Mouse (Mus musculus) thymus, postnatal 36 days (tissue): ENCODE results near the gene Szrd1.

Experiments
- DNase-seq, 2 experiments: peaks; one replicate each; pipeline ENCODE4 v3.0.0; 2022; ENCODE audit warnings: mixed read lengths in 2 of 2

Szrd1 gene

DNA sequence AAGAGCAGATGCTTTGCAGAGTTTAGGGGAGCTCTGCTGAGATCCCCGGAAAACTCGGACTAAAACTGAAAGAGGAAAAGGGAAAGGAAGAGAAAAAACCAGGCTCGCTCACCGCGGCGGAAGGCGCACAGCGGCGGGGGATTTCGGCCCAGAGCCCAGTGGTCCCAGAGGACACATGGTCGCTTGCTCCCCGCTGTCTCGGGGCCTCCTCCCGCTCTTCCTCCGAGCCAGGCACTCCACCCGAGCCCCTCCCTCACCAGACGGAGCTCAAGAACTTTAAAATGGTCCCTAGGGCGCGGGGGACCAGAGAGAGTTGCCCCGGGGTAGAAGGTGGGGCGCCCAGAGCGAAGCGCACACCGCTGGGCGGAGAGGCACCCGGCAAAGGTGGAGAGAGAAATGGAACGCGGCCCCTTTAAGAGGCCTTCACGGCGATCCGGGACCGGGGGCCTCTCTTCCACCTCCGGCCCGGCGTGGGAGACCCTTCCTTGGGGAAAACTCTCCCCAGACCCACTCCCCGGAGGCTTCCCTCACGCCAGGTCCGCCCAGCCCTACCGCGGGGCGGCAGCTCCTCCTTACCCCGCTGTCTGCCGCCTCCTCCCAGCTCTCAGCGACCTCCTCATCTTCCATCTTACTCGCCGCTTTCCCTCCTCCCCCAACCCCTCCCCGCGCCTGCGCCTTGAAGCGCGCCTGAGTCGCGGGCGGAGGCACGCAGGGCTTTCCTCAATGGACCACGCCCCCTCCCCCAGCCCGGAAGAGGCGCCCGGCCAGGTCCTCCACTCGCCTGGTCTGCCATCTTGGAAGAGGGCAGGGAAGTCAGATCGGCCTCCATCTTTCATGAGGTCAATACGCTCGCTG is at the start of gene Szrd1:
Gene Szrd1, minus strand, starts transcription at position 660 of the 855 bp plus-strand sequence.
- peak; percentile 98 to 99 for DNase-seq

DNA sequence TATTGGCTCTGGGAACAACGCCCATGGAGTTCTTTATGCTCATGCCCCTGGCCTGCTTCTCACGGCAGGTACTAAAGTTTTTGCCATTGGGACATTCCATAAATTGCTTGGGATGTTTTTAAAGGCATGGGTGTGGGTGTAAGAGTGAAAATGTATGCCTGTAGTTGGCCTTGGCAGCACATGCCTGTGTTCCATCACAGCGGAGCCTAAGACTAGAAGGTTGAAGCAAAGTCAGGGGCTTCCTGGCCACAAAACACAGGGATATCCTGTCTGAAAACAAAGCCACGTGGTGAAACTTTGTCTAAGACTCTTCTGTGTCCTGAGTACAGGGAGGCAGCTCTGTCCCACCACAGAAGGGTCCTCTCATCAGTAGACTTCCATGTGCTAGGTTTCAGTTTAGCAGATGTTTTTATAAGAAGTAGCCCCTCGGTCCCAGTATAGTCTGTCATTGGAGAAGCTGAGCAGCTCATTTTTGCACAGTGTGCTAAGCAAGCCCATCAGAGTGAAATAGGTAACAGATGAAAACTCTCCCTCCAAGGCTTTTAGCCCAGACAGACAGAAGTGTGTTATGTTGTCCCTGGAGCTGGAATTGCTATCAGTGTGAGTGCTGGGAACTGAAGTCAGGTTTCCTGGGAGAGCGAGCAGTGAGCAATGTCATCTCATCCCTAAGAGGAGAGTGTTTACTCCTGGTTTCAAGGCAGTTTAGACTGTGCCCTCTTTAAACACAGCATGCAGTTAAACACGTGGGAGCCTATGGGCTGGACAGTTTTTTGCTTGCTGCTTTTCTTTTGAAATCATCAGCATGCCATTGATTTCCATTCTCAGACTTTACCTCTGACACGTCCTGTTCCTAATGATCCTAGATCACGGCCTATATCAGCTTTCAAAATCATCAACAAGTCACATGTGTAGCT is 47.6 kb upstream of the Szrd1 start:
- no peak for DNase-seq

DNA sequence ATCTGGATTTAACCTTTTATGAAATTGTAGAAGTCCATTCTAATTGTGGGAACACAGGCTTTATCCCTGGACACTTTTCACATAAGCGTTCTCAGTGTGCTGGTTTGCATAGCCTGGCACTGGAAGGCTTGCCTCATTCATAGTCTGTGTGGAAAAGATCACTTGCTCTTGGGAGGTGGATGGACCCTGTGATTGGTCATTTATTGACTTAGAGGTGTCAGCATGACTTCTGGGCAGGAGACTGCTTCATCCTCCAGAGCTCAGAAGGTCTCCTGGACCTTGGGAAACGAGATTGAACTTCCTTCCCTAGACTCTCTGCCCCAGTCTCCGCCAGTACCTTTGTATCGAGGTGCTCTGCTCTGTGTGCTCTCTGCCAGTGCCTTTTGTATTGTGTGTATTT is 44.9 kb upstream of the Szrd1 start:
- no peak for DNase-seq

DNA sequence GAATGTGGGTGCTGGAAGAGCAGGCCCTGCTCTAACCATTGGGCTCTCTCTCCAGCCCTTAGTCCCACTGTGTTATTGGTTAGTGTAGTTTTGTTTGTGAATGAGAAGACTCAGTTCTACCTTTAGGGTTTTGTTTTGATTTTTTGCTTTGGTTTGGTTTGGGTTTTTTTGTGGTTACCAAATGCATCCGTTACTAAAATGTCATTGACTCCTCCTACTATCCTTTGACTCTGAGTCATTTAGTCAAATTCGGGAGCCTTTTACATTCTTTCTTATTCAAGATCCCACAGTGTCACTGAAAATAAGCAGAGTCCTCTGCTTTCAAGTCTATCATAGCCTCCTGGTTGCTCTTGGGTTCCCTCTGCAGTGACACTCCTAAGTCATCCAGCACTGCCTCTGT is 44.4 kb upstream of the Szrd1 start:
- no peak for DNase-seq

DNA sequence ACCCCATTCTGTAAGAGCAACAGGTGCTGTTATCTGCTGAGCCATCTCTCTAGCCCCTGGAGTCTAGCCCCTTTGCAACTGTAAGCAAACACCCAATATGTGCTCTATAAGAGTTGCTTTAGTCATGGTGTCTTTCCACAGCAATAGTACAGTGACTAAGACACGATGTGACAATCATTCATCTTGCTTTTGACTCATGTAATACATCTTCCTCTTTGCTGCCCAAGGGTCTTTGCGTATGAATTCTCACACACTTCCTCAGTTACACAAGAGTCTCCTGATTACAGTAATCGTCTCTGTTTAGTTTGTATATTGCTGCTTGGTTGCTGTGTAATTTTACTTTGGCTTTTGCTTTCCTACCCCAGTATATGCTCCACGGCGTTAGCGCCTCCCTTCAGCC is 42.4 kb upstream of the Szrd1 start:
- no peak for DNase-seq

DNA sequence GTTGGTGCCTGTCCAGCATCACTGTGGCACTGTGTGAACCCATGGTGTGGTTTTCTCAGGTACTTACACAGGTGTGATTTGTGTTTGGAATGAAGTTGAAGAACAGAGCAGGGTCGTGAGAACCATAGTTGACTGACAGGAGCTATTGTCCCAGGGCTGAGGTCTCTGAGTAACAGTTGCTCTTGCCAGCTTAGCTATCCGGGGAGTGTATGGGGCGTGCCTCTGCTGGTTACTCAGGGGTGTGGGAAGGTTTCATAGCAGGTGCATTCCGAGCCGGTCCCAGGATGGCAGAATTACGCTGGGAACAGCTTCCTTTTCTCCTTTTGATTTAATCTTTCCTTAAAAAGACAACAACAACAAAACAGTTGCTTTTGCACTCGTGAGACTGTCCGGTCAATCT is 41.3 kb upstream of the Szrd1 start:
- DNase-seq: no peak

DNA sequence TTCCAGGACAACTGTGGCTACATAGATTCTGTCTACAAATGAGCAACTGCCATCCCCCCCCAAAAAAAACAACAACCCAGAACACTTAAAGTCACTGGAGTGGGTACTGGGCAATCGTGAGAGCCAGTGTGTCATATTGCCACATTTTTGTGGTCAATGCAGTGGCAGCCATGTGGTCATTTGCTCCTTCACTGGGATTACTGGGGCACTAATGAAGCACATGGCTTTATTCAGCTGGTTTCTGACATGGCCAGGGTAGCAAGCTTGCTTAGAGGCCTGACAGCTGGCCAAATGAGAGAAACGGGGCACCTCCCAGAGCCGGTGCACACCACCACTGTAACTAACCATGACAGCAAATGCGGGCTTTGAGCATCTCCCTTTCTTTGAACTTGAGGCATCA is 38.9 kb upstream of the Szrd1 start:
- no peak for DNase-seq

DNA sequence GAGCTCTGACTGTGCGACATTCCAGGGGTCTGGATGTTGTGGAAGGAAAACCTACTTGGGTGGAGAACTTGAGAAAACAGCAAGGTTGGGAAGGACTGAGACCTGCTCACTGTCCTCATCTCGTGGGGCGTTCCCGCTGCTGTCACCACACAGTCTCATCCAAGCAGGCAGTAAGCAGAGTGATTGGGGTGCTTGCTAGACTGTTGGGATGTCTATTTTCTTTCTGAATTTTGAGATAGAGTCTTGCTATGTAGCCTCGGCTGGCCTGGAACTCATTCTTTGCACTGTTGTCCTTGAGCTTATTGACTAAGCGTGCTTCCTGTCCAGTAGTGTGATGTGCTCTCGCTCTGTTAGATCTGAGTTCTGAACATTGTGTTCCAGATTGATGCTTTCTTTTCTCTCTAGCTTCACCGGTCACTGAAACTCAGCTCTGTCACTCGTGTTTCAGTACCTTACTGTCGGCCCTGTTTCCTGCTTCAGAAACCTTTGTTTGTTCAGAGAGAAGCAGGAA is 36.8 kb upstream of the Szrd1 start:
- DNase-seq: no peak

DNA sequence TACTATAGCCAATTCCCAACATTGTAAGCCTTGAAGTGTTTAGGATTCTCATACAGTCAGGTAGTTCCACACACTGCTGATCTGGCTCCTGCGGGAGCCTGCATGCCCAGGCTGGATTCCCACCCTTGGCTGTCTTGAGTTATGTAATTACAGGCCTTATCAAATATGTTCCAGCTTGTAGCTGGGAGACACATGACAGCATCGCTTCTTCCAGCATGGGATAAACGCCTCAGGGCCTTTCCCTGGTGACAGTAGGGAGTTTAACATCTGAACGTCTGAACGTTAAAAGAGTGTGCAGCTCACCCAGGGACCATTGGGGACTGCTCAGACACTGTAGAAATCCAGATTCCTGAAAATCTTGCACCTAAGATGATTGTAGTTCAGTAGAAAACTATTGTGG is 36.2 kb upstream of the Szrd1 start:
- DNase-seq: no peak

DNA sequence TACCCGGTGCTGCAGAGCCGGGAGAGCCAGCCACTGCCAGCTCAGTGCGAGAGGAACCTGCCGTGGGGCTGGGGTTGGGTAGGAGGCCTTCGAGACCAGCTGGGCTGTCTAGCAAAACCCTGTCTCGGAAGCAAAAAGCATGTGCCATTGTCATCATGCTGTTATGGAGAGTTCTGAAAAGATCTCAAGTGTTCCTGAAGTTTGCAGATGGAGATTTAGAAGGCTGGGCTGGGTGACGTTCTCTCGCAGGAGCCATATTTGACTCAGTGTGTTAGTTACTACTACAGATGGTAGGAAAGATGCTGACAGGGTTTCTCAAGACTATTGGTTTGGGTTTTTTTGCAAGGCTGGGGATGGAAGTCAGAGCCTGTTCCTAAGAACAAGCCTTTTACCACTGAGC is 32.5 kb upstream of the Szrd1 start:
- DNase-seq: no peak

DNA sequence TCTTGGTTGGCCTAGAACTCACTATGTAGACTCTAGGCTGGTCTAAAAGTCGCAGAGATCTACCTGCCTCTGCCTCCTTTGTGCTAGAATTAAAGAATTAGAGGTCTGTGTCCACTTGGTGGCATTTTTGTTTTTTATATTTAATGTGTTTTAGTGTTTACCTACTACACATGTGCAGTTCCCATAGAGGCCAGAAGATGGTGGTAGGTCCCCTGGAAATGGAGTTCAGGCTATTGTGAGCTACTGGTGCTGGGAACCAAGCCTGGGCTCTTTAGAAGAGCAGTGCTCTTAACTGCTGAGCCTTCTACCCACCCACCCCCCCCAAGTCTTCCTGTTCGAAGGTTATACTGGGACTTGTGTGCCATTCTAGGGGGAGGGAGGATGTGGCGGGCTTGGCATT is 27.6 kb upstream of the Szrd1 start:
- no peak for DNase-seq

DNA sequence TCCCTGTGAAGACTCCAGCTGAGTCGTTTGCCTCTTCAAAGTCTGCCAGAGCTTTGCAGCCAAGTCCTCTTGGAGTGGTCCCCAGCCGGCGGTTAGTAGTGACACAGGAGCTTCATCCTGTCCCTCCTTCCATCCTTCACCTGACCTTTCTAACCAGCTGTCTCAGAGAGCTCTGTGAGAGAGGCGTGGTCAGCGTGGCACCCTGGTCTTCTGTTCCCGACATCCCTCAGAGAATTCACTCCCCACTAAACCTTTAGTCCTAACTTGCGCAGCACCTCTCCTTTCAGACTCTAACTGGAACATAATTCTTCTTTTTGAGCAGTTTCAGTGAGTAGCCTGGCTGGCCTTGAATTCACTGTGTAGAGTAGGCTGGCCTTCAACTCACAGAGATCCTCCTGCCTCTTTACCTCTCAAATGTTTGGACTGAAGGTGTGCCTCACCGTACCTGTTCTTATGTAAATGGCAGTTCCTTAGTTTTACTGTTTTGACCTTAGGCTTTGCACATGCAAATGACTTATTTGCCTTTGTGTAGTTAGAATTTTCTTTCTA is 26.2 kb upstream of the Szrd1 start:
- no peak for DNase-seq

DNA sequence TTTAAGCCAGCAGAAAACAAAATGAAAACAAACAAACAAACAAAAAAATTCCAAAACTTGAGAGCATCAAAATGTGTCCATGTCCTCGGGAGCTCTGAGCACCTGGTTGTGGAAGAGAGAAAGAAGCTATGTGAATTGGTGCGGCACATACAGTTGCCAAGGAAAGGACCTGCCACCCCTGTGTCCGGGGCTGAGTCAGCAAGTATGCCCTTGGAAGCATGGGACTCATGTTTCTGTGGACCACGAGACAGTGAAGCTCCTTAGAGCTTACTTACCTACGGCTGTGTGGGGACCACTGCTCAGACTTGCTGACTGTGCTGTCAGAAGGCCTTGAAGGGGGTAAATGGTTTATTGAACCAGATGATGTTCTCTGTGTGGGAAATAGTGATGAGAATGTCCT is 24.2 kb upstream of the Szrd1 start:
- no peak for DNase-seq

DNA sequence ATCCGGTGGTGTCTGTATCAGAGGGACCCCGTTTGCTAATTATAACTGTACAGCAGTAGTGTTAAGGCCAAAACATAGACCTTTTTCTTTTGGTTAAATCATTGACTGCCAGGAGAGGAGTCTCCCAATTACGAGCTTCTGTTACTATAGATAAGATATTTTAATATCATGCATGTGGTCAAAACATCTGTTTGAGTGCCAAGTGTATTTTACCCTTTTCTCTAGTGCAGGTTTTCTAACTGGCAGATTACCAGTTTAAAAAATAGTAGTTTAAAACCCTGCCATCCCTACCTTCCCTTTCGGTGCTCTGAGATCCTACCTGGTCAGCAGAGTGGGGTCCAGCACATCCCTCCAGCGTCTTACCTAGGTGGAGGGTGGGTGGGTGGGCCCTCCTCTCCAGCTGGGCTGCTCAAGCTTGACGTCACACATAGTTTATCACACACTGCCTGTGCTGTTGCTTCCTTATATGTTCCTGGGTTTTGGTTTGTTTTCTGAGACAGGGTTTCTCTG is 22.2 kb upstream of the Szrd1 start:
- no peak for DNase-seq

DNA sequence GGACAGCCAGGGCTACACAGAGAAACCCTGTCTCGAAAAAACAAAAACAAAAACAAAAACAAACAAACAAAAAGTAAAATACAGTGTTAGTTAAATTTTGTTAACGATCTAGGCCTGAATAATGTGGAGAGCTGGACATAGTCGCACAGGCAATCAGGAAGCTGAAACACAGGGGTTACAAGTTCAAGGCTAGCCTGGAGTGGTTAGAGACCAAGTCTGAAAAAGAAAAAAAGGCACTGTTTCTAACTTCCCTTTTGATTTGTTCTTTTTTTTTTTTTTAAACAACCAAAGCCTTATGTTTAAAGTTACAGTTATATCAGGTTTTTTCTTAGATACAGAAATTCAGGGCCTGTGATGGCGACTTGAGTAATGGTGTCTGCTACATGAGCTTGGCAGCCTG is 20.6 kb upstream of the Szrd1 start:
- DNase-seq: no peak

DNA sequence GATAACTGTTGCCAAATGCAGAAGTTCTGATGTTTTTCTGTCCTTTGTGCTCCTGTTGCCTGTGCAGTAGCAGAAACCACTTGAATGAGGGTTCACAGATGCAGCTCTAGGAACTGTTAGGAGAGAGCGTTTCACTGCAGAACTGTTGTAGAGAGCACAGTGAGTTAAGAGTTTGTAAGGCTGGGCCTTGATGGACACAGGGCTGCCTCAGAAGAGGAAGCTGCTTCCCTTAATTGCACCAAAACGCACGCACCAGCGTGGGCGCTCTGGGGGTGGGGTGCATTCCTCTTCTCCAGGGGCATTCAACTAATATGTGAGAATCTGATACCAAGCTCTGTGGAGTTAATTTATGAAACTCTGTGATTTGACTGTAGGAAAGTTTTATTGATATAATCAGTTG is 20.1 kb upstream of the Szrd1 start:
- no peak for DNase-seq

DNA sequence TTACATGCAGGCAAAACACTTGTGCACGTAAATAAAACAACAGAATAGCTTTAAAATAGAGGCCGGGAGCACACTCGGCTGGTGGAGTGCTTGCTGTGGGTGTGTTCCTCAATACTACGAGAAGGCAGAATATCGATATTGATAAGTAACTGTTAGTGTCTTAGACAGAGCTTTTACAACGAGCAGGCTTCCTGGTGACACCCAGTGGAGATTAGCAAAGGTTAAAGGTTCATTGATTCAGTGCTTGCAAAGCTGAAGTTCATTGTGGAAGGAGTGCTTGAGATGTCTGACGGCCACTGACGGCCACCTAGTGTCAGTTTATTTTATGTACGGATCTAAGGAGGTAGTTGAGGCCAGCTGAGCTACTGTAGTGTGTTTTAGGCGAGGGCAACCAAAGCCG is 19.5 kb upstream of the Szrd1 start:
- no peak for DNase-seq

DNA sequence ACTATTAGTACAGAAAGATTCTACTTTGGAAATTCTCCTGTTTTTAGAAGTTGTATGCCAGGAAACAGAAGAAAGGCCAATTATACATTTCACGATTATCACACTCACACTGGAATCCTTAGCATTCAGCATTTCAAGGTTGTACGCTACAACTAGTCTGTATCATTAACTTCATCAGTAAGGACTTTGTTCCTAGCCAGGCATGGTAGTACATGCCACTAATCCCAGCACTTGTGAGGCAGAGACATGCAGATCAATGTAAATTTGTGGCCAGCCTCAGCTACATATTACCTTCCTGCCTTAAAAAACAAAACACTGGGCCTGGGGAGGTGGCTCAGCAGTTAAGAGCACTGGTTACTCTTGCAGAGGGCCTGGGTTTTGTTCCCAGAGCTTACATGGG is 19.0 kb upstream of the Szrd1 start:
- no peak for DNase-seq

DNA sequence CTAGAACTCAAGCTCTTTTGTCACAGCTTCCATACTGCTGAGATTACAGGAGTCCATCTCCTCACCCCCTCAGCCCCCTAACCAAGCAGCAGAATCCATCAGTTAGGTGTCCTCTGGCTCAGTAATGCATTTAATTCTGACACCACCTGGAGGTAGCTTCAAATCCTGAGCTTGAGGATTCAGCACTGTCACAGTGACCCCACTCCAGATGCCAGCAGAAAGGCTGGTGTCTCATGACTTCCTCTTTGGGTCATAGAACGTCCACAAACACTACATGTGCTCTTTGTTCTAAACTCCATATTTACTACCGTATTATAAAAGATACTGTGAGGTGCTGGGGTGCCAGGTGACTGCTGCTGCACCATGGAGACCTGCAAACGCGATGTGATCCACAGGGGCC is 17.9 kb upstream of the Szrd1 start:
- DNase-seq: no peak

DNA sequence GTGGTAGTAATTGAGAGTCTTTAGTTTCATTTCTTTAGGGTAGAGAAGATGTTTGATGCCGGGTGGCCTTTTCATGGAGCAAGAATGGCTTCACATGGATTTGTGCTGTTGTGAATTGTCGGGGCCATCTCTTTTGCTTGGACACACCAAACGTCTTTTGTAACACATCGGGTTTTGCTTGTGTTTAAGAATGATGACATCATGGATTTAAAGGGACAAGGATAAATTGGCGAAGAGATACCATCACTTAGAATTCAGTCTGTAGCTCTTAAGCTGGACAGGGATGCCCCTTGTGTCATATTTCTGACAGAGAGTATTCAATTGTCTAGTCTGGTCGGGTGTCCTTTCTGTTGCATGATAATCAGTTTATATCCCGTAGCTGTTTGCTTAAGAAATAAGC is 9.5 kb upstream of the Szrd1 start:
- no peak for DNase-seq

DNA sequence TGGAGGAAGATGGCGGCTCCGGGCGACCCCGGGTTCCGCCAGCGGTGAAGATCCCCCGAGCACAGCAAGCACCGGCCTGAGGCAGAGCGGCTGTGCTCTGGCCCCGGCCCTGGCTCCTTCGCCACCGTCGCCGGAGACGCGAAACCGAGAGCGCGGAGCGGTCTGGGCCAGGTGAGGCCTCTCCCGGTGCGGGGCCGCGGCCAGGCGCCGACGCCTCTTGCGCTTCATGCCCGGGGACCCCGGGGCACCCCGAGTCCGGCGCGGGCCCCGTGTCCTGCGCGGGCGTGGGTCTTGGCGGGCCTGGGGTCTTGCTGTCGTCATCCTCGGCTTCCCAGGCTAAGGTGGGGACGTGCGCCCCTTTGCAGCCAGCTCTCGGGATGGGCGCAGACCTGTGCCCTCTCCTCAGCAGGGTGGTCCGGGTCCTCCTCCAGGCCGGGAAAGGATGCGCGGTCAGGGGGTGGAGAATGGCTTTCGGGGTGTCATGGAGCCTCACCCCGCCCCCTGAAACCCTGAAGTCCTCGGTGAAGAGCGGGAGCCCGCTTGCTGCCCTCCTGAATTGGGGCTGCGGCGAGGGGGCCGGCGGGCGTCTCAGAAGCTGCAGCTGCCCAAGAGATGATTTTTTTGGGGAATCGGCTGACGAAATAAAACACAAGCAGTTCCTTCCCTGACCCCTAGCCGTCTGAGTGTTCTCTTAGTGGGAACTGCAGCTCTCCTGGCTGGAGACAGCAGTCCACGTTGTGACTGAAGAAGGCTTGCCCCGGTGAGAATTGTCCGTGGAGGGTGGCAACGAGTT is 8.6 kb upstream of the Szrd1 start:
- peak; percentile 61 to 74 for DNase-seq
